Mouse (Mus musculus): Measurements from ENCODE around the gene Gm48552.

GRCm38 (mm10) chr10:81432169-81432867, 43.5 kb downstream of the Gm48552 start:
- no peak for TF ChIP-seq CTCF (conservative IDR thresholded peaks at IDR 0.05; ENCODE audit: insufficient read depth, insufficient read length, low read depth, low read length)
- no peak for TF ChIP-seq POLR2A (IDR thresholded peaks at IDR 0.05; ENCODE audit: low read depth, low read length)

Data from kidney, adult 2 months (tissue).